Mouse (Mus musculus) brain, embryonic 18.5 days (tissue): ENCODE data around the gene Mpzl1.

Source experiments
- DNase-seq: peaks from one replicate; pipeline ENCODE4 v3.0.0-alpha.2; 2012; ENCODE audit warnings: low read depth, low spot score

The Mpzl1 gene

GRCm38 (mm10) chr1:165583529-165584184 is 50.7 kb downstream of the Mpzl1 start:
- DNase-seq: no peak

DNA sequence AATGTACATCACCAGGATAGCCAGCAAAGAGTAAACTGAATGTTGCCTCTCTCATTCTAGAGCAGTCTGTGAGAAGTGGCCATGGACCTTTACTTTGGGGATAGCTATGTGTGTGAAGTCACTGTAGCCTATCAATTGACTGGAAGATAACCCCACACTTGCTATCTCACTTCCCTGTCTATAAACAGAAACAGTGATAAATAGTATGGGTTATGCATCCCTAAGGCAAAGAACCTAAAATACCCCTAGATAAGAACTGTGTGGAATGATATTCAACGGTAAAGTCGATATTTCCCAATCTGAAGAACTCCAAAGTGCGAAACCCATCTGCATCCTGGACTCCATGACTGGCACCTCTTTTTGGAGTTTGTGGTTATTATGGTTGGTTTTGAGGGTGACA is 53.1 kb downstream of the Mpzl1 start:
- DNase-seq: no peak

DNA sequence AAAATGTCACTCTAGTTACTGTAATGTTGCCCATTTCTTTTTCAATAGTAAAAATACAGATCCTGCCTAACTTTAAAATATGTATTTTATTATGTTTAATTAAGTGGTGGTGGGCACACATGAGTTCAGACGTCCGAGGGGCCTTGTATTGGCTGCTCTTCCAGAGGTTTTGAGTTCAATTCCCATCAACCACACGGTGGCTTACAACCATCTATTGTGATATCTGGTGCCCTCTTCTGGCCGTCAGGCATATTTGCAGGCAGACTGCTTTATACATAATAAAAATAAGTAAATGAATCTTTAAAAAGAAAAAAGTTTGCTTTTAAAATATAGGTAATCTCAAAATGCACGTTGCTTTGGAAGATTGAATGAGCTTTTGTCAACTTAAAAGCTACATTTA is 55.0 kb downstream of the Mpzl1 start:
- DNase-seq: no peak

- no peak for DNase-seq
Measured at GRCm38 (mm10) chr1:165576459-165577112, 57.8 kb downstream of the Mpzl1 start.

DNA sequence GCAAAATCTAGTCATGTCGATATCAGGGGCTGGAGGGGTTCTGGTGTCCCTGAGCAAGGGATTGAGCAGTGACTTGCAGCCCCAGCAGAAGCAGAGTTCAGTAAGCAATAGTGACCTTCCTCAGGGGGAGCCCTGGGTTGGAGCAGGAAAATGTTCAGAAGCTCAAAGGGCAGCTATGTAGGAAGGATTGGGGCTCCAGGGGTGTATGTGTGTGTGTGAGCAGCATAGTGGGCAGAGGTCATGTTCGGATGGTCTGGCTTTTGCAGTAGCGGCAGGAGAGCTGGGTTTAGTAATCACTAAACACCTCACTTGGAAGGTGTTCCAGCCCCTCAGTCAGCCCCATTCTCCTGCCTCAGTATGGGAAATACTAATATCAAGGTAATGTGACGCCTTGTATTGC is 58.3 kb downstream of the Mpzl1 start:
- no peak for DNase-seq

GRCm38 (mm10) chr1:165567466-165567865 is 66.9 kb downstream of the Mpzl1 start:
- DNase-seq: no peak

GRCm38 (mm10) chr1:165565283-165565682 is 69.1 kb downstream of the Mpzl1 start:
- DNase-seq: no peak

GRCm38 (mm10) chr1:165559073-165559472 is 75.3 kb downstream of the Mpzl1 start:
- DNase-seq: peak; percentile 71

GRCm38 (mm10) chr1:165556711-165557110 is 77.6 kb downstream of the Mpzl1 start:
- DNase-seq: no peak
